Mouse (Mus musculus) embryonic facial prominence, embryonic 14.5 days (tissue): Measurements from ENCODE around the gene Gpatch4. TPM values are rescaled to one million over a fixed set of nuclear protein-coding genes. Genes with fewer than 3 reads are reported as not detected.

ENCODE experiments used
- ATAC-seq: fragments of 200-750 bp; cut with Nextera tagmentation; 2 replicates; pipeline ENCODE4 v1.8.0; 2017; ENCODE audit warnings: low read depth, moderate number of reproducible peaks, moderate TSS enrichment
- DNase-seq: peaks from one replicate; pipeline ENCODE4 v3.0.0-alpha.2; 2015; ENCODE audit warnings: low spot score
- H3K27ac ChIP-seq: fragments of 300-500 bp; sonication (generic); replicated peaks from 2 replicates; pipeline ENCODE4 v1.5.1; 2014; ENCODE audit warnings: low read depth, mild to moderate bottlenecking, low read length, moderate library complexity
- H3K27me3 ChIP-seq: fragments of 300-500 bp; sonication (generic); replicated peaks from 2 replicates; pipeline ENCODE4 v1.6.1; 2014; ENCODE audit warnings: low read length; ENCODE audit not compliant: control insufficient read depth, insufficient read depth
- H3K36me3 ChIP-seq: fragments of 300-500 bp; sonication (generic); 2 replicates; pipeline ENCODE4 v1.6.1; 2014; ENCODE audit warnings: low read length, mixed read lengths; ENCODE audit not compliant: control insufficient read depth, insufficient read depth
- H3K4me1 ChIP-seq: fragments of 300-500 bp; sonication (generic); 2 replicates; pipeline ENCODE4 v1.6.1; 2014; ENCODE audit warnings: antibody characterized with exemption, low read length; ENCODE audit not compliant: control insufficient read depth, insufficient read depth
- H3K4me2 ChIP-seq: fragments of 300-500 bp; sonication (generic); 2 replicates; pipeline ENCODE4 v1.6.1; 2014; ENCODE audit warnings: low read depth, mild to moderate bottlenecking, low read length, moderate library complexity, mixed read lengths
- H3K4me3 ChIP-seq: fragments of 300-500 bp; sonication (generic); 2 replicates; pipeline ENCODE4 v1.5.1; 2014; ENCODE audit warnings: low read depth, mild to moderate bottlenecking, low read length
- H3K9ac ChIP-seq: fragments of 300-500 bp; sonication (generic); 2 replicates; pipeline ENCODE4 v1.6.1; 2014; ENCODE audit warnings: low read depth, mild to moderate bottlenecking, low read length, moderate library complexity, mixed read lengths
- H3K9me3 ChIP-seq: fragments of 300-500 bp; sonication (generic); 2 replicates; pipeline ENCODE4 v1.6.1; 2016; ENCODE audit warnings: low read length; ENCODE audit not compliant: control insufficient read depth
- WGBS: fragments of 180-500 bp; shearing (Covaris S2); extraction: QIAGEN DNeasy Blood & Tissue Kit; methylation state at CpG from one replicate; pipeline ENCODE4 v1.1.7; 2014; 5-methylcytosine and 5-hydroxymethylcytosine counted together
- polyA plus RNA-seq: library from polyadenylated mRNA; unstranded; fragments of >200 nt; fragmentation: Nextera tagmentation; extraction: Ambion mirVana; gene quantifications from 2 replicates; pipeline ENCODE4 v1.2.1, GENCODE M21; 2014

Gene Gpatch4
- polyA plus RNA-seq, 1 experiment from 2014 or later = 28.0 TPM

DNA sequence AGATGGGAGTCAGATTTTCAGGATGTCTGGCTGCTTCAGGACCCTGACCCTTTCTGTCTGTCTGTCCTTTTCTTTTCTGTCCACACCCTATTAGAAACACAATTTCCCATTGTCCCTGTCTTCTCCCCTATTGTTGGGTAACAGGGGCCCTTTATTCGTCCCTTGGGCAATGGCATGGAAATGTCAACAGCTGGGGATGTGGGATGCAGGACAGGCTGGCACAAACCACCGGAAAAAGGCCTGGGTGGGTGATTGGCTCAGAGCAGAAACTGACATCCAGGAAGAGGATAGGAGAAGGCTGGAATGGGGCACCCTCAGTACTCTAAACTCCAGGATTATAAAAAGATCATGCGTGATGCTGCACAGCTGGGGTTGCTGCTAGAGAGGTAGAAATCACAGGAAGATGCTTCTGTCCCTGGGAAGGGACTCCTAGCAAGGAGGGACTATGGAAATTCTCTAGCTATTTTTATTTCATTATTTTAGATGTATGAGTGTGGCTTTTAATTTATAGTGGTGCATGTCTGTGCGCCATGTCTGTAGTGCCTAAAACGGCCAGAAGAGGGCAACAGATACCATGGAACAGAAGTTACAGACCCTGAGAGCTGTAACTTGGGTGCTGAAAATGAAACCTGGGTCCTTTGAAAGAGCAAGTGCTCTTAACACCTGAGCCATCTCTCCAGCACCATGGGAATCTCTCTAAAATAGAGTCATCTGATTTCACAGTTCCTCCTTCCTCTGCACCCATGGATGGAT lies 15.3 kb upstream of the Gpatch4 start, which contains the start of gene Hapln2:
TSS of gene Hapln2 (minus strand) at position 150 of the 753 bp plus-strand sequence.
- 44% methylated on average over 5 of the region's 5 CpGs for WGBS
- Histone ChIP-seq H3K36me3 (no peaks in the 10 kb centered on the region), H3K27ac (no peak within 1 kb of the TSS), H3K4me2 (no peak within 1 kb of the TSS), H3K9ac (no peak within 1 kb of the TSS), H3K4me3 (no peak within 1 kb of the TSS), H3K27me3 (peaks cover 68% of the 10 kb centered on the region), H3K9me3 (peaks cover 10% of the 10 kb centered on the region), H3K4me1 (peaks cover 9% of the 10 kb centered on the region)
- DNase-seq (no peak), ATAC-seq (no peak)

GRCm38 (mm10) chr3:88030608-88031395 lies 12.1 kb upstream of the Gpatch4 start:
- no peaks in the 10 kb centered on the region for H3K36me3 ChIP-seq
- H3K9me3 ChIP-seq = peaks cover 7% of the 10 kb centered on the region
- no peak overlapping the region for H3K4me2 ChIP-seq
- WGBS = 15% methylated on average over 19 of the region's 19 CpGs
- H3K4me1 ChIP-seq = no peaks in the 10 kb centered on the region
- peaks cover 37% of the 10 kb centered on the region for H3K27me3 ChIP-seq
- H3K9ac ChIP-seq = no peak overlapping the region
- DNase-seq (peak; percentile 41), ATAC-seq (no peak)
- H3K27ac ChIP-seq = no peak overlapping the region
- no peak overlapping the region for H3K4me3 ChIP-seq

- DNase-seq (no peak), ATAC-seq (no peak)
- no peaks in the 10 kb centered on the region for H3K36me3 ChIP-seq
- no peak overlapping the region for H3K4me3 ChIP-seq
- 64% methylated on average over 5 of the region's 5 CpGs for WGBS
- H3K9me3 ChIP-seq = 0 out of 2 replicates have a peak, but pooled peaks cover under 1% of the 10 kb centered on the region
- H3K4me2 ChIP-seq = no peak overlapping the region
- H3K27me3 ChIP-seq = peaks cover 24% of the 10 kb centered on the region
- H3K27ac ChIP-seq = no peak overlapping the region
- H3K4me1 ChIP-seq = no peaks in the 10 kb centered on the region
- H3K9ac ChIP-seq = no peak overlapping the region
Observed at GRCm38 (mm10) chr3:88033506-88033905, 9.4 kb upstream of the Gpatch4 start.

DNA sequence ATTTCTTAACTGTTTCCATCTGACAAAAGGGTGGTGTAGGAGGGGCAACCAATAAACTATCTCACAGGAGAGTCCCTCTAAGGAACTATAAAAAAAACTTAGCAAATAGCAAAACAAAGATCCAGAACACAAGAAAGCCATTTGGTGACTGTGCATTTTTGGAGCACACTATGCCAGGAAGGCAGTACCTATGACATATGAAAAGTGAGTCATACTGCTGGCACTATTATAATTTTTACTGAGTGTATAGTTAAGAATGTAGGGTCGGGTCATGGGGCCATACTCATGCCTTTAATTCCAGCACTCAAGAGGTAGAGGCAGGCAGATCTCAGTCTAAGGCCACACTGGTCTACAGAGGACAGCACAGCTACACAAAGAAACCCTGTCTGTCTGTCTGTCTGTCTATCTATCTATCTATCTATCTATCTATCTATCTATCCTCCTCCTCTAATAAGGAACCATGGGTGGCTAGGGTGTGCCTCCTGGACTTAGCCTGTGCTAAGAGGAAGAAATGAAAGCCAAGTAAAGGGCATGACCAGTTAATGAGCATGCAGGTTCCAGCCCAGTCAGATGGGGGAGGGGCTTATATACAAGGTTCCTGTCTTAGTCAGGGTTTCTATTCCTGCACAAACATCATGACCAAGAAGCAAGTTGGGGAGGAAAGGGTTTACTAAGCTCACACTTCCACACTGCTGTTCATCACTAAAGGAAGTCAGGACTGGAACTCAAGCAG lies 7.2 kb upstream of the Gpatch4 start:
- Histone ChIP-seq H3K27me3 (peaks cover 23% of the 10 kb centered on the region), H3K9me3 (no peaks in the 10 kb centered on the region), H3K4me3 (no peak overlapping the region), H3K4me2 (no peak overlapping the region), H3K27ac (no peak overlapping the region), H3K36me3 (no peaks in the 10 kb centered on the region), H3K9ac (no peak overlapping the region), H3K4me1 (no peaks in the 10 kb centered on the region)
- ATAC-seq = no peak
- no peak for DNase-seq
- WGBS = 56% methylated on average over 1 of the region's 1 CpGs

DNA sequence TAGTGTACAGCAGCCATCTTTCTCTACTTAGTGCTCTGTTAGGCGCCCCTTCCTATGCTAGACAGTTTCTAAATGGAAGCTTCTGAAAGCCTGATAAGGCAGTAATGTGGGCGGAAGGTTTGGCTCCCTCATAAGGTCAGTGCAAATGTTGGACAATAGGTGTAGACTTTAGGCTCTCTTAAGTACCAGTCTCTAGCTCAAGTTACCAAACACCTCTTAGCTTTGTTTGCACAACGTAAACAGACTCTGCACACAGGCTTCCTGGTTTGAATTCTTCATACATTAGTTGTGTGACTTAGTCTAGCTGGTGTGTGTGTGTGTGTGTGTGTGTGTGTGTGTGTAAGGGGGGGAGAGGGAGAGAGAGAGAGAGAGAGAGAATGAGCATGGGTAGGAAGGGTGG lies 6.6 kb downstream of the Gpatch4 start:
- Histone ChIP-seq H3K27ac (no peak overlapping the region), H3K9ac (no peak overlapping the region), H3K4me3 (no peak overlapping the region), H3K4me1 (no peaks in the 10 kb centered on the region), H3K36me3 (peaks cover 37% of the 10 kb centered on the region), H3K4me2 (no peak overlapping the region), H3K27me3 (no peaks in the 10 kb centered on the region), H3K9me3 (no peaks in the 10 kb centered on the region)
- ATAC-seq (no peak; the same call in 1 of the 2 replicates), DNase-seq (peak; percentile 5)
- 78% methylated on average over 3 of the region's 3 CpGs for WGBS

GRCm38 (mm10) chr3:88057030-88057429 lies 14.1 kb downstream of the Gpatch4 start:
- Histone ChIP-seq H3K4me1 (peaks cover 5% of the 10 kb centered on the region; the same call in 1 of the 2 replicates), H3K4me2 (peak overlapping the region; percentile 93), H3K27ac (no peak overlapping the region), H3K4me3 (peak overlapping the region; percentile 89; the same call in 1 of the 2 replicates), H3K9ac (peak overlapping the region; percentile 83), H3K27me3 (no peaks in the 10 kb centered on the region), H3K9me3 (no peaks in the 10 kb centered on the region), H3K36me3 (peaks cover 45% of the 10 kb centered on the region)
- WGBS = 86% methylated on average over 6 of the region's 6 CpGs
- ATAC-seq = no peak
- DNase-seq = no peak

DNA sequence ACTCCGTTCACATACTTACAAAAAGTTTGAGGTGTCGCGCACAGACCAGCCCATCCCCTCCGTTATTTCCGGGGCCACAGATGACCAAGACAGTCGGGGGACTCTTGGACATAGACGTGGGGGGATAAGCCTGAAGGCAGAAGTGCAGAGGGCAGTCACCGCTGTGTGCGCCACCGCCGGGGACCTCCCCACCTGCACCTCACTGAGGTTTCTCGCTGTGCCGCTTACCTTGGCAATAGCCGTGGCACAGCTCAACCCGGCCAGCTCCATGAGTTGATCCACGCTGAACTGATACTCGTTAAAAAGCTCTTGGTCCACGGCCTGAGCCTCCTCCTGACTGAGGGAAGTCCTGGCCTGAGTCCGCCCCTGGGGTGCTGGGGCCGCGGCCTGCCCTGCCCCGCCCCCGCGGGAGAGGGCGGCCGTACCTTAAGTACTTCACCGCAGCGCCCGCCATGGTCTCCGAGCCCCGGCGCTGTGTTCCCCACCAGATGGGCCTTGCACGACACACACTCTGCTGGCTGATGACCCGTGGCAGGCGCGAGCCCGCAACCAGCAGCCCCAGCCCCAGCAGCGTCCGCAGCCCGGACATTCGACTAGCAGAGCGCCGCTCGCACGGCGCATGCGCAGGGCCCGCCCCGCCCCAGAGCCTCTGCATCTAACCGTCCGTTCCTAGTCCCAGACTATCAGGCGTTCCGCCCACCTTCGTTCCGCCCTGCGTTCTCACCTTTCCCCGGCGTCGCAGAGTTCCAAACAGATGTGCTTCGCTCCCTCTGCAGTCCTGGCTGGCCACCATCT lies 15.2 kb downstream of the Gpatch4 start, which contains the start of gene Naxe:
TSS of gene Naxe (minus strand) at position 594 of the 795 bp plus-strand sequence.
- DNase-seq = peak; percentile 95
- peak; percentile 95 for ATAC-seq
- H3K4me1 ChIP-seq = peaks cover 5% of the 10 kb centered on the region; the same call in 1 of the 2 replicates
- H3K4me3 ChIP-seq = peak within 1 kb of the TSS; percentile 89
- H3K9me3 ChIP-seq = no peaks in the 10 kb centered on the region
- WGBS = under 1% methylated on average over 32 of the region's 60 CpGs
- H3K27ac ChIP-seq = 0 out of 2 replicates have a peak within 1 kb of the TSS, but pooled peaks have one; percentile 52
- H3K9ac ChIP-seq = peak within 1 kb of the TSS; percentile 83
- peak within 1 kb of the TSS; percentile 93 for H3K4me2 ChIP-seq
- H3K36me3 ChIP-seq = peaks cover 36% of the 10 kb centered on the region
- no peaks in the 10 kb centered on the region for H3K27me3 ChIP-seq
